Mouse (Mus musculus): ENCODE data around the gene Pjvk. TPM values are rescaled to one million over a fixed set of nuclear protein-coding genes. Genes with fewer than 3 reads are reported as not detected.
"Not testable (repeated sequence)": the region's sequence is repeated elsewhere in the genome, so short reads cannot be mapped to it uniquely, and the experiment has no call there.

Gene Pjvk
- 0.56 and 0.61 TPM in 2 replicates for polyA plus RNA-seq (2016; fragmentation: Nextera tagmentation; extraction: Ambion mirVana)

- WGBS = 1% methylated on average over 37 of the region's 42 CpGs
- H3K4me2 ChIP-seq (replicated peaks) = peak within 1 kb of the TSS; percentile 78
- H3K4me3 ChIP-seq = peak within 1 kb of the TSS; percentile 82
- peaks cover 9% of the 10 kb centered on the region; the same call in 1 of the 2 replicates for H3K4me1 ChIP-seq
- peak within 1 kb of the TSS; percentile 91 for H3K27ac ChIP-seq
- peak; percentile 100 for ATAC-seq (ENCODE audit: insufficient number of reproducible peaks, insufficient read depth, low FRiP score, low TSS enrichment)
- H3K27me3 ChIP-seq = no peaks in the 10 kb centered on the region
- no peaks in the 10 kb centered on the region for H3K9me3 ChIP-seq
- peaks cover 5% of the 10 kb centered on the region; the same call in 1 of the 2 replicates for H3K36me3 ChIP-seq
- peak within 1 kb of the TSS; percentile 90 for H3K9ac ChIP-seq
Measured at GRCm38 (mm10) chr2:76647883-76648570, at the start of gene Pjvk, which contains the start of gene Prkra. TSS of gene Pjvk (plus strand) at chr2:76648476. TSS of gene Prkra (minus strand) at chr2:76648015.

DNA sequence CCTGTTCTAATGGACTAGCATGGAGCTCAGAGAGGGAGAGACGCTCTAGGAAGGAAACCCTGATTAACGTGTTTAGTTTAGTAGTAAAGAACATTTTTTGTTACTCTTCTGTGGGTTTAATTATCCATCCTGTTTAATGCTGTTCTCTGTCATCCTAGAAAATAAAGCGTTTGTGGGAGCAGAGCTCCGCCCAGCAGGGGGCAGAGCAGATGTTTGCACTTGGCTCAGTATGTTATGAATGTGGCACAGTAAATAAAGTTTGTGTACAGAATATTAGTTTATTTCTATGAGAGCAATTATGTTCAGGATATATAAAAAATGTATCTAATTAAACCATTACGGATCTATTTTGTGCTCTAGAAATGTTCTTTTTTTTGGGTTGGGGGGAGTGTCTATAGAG is 49.1 kb upstream of the Pjvk start:
- ATAC-seq (ENCODE audit: insufficient number of reproducible peaks, insufficient read depth, low FRiP score, low TSS enrichment) = no peak
- H3K4me1 ChIP-seq = no peaks in the 10 kb centered on the region
- H3K27me3 ChIP-seq = no peaks in the 10 kb centered on the region
- no peaks in the 10 kb centered on the region for H3K36me3 ChIP-seq
- 60% methylated on average over 5 of the region's 5 CpGs for WGBS
- H3K4me2 ChIP-seq (replicated peaks) = no peak overlapping the region
- no peaks in the 10 kb centered on the region for H3K9me3 ChIP-seq
- no peak overlapping the region for H3K27ac ChIP-seq
- no peak overlapping the region for H3K4me3 ChIP-seq
- no peak overlapping the region for H3K9ac ChIP-seq

DNA sequence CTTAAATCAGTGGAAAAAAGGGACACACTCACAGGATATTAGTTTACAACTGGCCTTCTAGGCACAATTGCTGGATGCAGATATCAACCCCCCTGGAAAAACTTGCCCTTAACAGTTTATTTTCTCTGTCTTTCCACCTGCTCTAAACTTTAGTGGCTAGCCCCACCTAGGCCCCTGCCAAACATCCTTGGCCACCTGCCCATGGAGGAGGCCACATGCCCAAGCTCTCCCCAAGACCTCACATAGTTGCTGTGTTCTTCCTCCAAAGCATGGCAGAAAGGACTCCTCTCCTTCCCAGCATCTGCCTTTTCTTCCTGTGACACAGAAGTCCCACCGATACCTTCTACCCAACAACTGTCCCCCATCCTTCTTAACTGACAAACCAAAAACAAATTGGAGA is 46.0 kb upstream of the Pjvk start:
- ATAC-seq (ENCODE audit: insufficient number of reproducible peaks, insufficient read depth, low FRiP score, low TSS enrichment) = no peak
- Histone ChIP-seq H3K4me3 (no peak overlapping the region), H3K9ac (no peak overlapping the region), H3K4me2 (replicated peaks) (no peak overlapping the region), H3K27me3 (no peaks in the 10 kb centered on the region), H3K36me3 (no peaks in the 10 kb centered on the region), H3K9me3 (no peaks in the 10 kb centered on the region), H3K27ac (no peak overlapping the region), H3K4me1 (no peaks in the 10 kb centered on the region)
- WGBS = 97% methylated on average over 1 of the region's 1 CpGs

- no peak overlapping the region for H3K4me2 ChIP-seq (replicated peaks)
- ATAC-seq (ENCODE audit: insufficient number of reproducible peaks, insufficient read depth, low FRiP score, low TSS enrichment) = no peak
- H3K9me3 ChIP-seq = no peaks in the 10 kb centered on the region
- H3K4me1 ChIP-seq = no peaks in the 10 kb centered on the region
- H3K4me3 ChIP-seq = no peak overlapping the region
- 65% methylated on average over 3 of the region's 3 CpGs for WGBS
- no peaks in the 10 kb centered on the region for H3K36me3 ChIP-seq
- no peak overlapping the region for H3K9ac ChIP-seq
- no peaks in the 10 kb centered on the region for H3K27me3 ChIP-seq
- no peak overlapping the region for H3K27ac ChIP-seq
Measured at GRCm38 (mm10) chr2:76606704-76607103, 41.6 kb upstream of the Pjvk start.

GRCm38 (mm10) chr2:76610326-76611104 is 37.8 kb upstream of the Pjvk start:
- Histone ChIP-seq H3K27me3 (no peaks in the 10 kb centered on the region), H3K9ac (no peak overlapping the region), H3K4me2 (replicated peaks) (no peak overlapping the region), H3K4me1 (no peaks in the 10 kb centered on the region), H3K9me3 (no peaks in the 10 kb centered on the region), H3K36me3 (no peaks in the 10 kb centered on the region), H3K4me3 (no peak overlapping the region), H3K27ac (no peak overlapping the region)
- 77% methylated on average over 10 of the region's 10 CpGs for WGBS
- ATAC-seq (ENCODE audit: insufficient number of reproducible peaks, insufficient read depth, low FRiP score, low TSS enrichment) = no peak

DNA sequence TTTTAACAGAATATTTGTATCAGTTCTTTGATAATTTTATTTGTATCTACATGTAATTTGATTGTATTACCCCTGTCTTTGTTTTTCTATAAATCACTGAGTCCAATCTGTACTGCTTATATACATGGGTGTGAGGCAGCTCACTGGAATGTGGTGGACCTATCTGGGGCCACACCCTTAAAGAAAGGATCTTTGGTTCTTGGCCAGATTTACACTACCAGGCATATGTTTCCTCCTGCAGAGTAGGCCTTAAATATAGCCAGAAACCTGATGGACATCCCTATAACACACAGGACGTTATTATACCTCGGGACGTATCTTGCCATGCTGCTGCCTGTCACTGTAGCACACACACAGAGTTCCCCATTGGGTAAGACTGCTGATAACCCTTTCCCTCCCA is 36.3 kb upstream of the Pjvk start:
- H3K27ac ChIP-seq = no peak overlapping the region
- H3K4me1 ChIP-seq = no peaks in the 10 kb centered on the region
- H3K4me3 ChIP-seq = no peak overlapping the region
- no peaks in the 10 kb centered on the region for H3K9me3 ChIP-seq
- no peaks in the 10 kb centered on the region for H3K36me3 ChIP-seq
- ATAC-seq (ENCODE audit: insufficient number of reproducible peaks, insufficient read depth, low FRiP score, low TSS enrichment) = no peak
- no peaks in the 10 kb centered on the region for H3K27me3 ChIP-seq
- no peak overlapping the region for H3K4me2 ChIP-seq (replicated peaks)
- H3K9ac ChIP-seq = no peak overlapping the region
- WGBS = 74% methylated on average over 3 of the region's 3 CpGs

- no peak for ATAC-seq (ENCODE audit: insufficient number of reproducible peaks, insufficient read depth, low FRiP score, low TSS enrichment)
- H3K27ac ChIP-seq = no peak overlapping the region
- WGBS = 32% methylated on average over 1 of the region's 1 CpGs
Measured at GRCm38 (mm10) chr2:76618078-76618477, 30.2 kb upstream of the Pjvk start.

GRCm38 (mm10) chr2:76620188-76620587 is 28.1 kb upstream of the Pjvk start:
- no peak overlapping the region for H3K4me3 ChIP-seq
- no peaks in the 10 kb centered on the region for H3K4me1 ChIP-seq
- H3K27ac ChIP-seq = no peak overlapping the region
- H3K9me3 ChIP-seq = no peaks in the 10 kb centered on the region
- H3K9ac ChIP-seq = no peak overlapping the region
- 85% methylated on average over 5 of the region's 5 CpGs for WGBS
- peaks cover 24% of the 10 kb centered on the region for H3K36me3 ChIP-seq
- H3K4me2 ChIP-seq (replicated peaks) = no peak overlapping the region
- H3K27me3 ChIP-seq = no peaks in the 10 kb centered on the region
- no peak for ATAC-seq (ENCODE audit: insufficient number of reproducible peaks, insufficient read depth, low FRiP score, low TSS enrichment)

More at GRCm38 (mm10) chr2:76618078-76618477, 30.2 kb upstream of the Pjvk start:
- Histone ChIP-seq H3K4me2 (replicated peaks) (no peak overlapping the region), H3K36me3 (peaks cover 6% of the 10 kb centered on the region; the same call in 1 of the 2 replicates), H3K9ac (no peak overlapping the region), H3K4me3 (no peak overlapping the region), H3K4me1 (no peaks in the 10 kb centered on the region), H3K9me3 (no peaks in the 10 kb centered on the region), H3K27me3 (no peaks in the 10 kb centered on the region)

- no peak for ATAC-seq (ENCODE audit: insufficient number of reproducible peaks, insufficient read depth, low FRiP score, low TSS enrichment)
Measured at GRCm38 (mm10) chr2:76621724-76622123, 26.6 kb upstream of the Pjvk start.

GRCm38 (mm10) chr2:76622316-76622715 is 26.0 kb upstream of the Pjvk start:
- not testable (repeated sequence) for H3K9me3 ChIP-seq; H3K4me1 ChIP-seq; H3K9ac ChIP-seq; ATAC-seq (ENCODE audit: insufficient number of reproducible peaks, insufficient read depth, low FRiP score, low TSS enrichment); H3K4me2 ChIP-seq (replicated peaks); H3K4me3 ChIP-seq; H3K27ac ChIP-seq; H3K27me3 ChIP-seq
- WGBS = 84% methylated on average over 2 of the region's 2 CpGs
- peaks cover 41% of the 10 kb centered on the region for H3K36me3 ChIP-seq

More at GRCm38 (mm10) chr2:76621724-76622123, 26.6 kb upstream of the Pjvk start:
- H3K4me3 ChIP-seq = no peak overlapping the region
- no peaks in the 10 kb centered on the region for H3K27me3 ChIP-seq
- H3K9me3 ChIP-seq = no peaks in the 10 kb centered on the region
- H3K9ac ChIP-seq = no peak overlapping the region
- no peaks in the 10 kb centered on the region for H3K4me1 ChIP-seq
- 31% methylated on average over 1 of the region's 1 CpGs for WGBS
- no peak overlapping the region for H3K27ac ChIP-seq
- no peak overlapping the region for H3K4me2 ChIP-seq (replicated peaks)
- H3K36me3 ChIP-seq = peaks cover 35% of the 10 kb centered on the region

DNA sequence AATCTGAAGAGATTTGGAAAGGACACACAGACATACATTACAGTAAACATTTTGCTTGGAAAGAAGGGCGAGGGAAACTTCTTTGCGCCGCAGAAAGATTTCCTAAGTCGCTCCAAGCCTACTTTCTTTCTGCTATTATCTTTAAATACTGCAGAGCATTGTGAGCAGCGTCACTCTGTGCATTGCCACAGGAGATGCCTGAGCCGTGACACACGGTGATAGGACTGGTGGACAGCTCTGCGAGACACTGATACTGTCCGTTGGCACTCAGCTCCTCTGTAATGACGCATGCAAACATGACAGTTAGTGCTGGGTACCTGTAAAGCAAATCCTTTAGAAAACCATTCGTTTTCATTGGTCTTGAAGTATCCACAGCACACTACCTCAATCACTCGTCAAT is 18.0 kb upstream of the Pjvk start:
- no peaks in the 10 kb centered on the region for H3K9me3 ChIP-seq
- H3K9ac ChIP-seq = no peak overlapping the region
- WGBS = 93% methylated on average over 12 of the region's 12 CpGs
- H3K4me3 ChIP-seq = no peak overlapping the region
- H3K4me1 ChIP-seq = no peaks in the 10 kb centered on the region
- no peak for ATAC-seq (ENCODE audit: insufficient number of reproducible peaks, insufficient read depth, low FRiP score, low TSS enrichment)
- no peak overlapping the region for H3K27ac ChIP-seq
- H3K4me2 ChIP-seq (replicated peaks) = no peak overlapping the region
- H3K36me3 ChIP-seq = peaks cover 80% of the 10 kb centered on the region
- no peaks in the 10 kb centered on the region for H3K27me3 ChIP-seq

GRCm38 (mm10) chr2:76631600-76631999 is 16.7 kb upstream of the Pjvk start:
- Histone ChIP-seq H3K4me2 (replicated peaks) (no peak overlapping the region), H3K36me3 (peaks cover 82% of the 10 kb centered on the region), H3K4me1 (no peaks in the 10 kb centered on the region), H3K27ac (no peak overlapping the region), H3K4me3 (no peak overlapping the region), H3K27me3 (no peaks in the 10 kb centered on the region), H3K9me3 (no peaks in the 10 kb centered on the region), H3K9ac (no peak overlapping the region)
- no peak for ATAC-seq (ENCODE audit: insufficient number of reproducible peaks, insufficient read depth, low FRiP score, low TSS enrichment)
- WGBS = 91% methylated on average over 4 of the region's 4 CpGs
